Mouse (Mus musculus): ENCODE data around the gene Ddi2. TPM values are rescaled to one million over a fixed set of nuclear protein-coding genes. Genes with fewer than 3 reads are reported as not detected.

Ddi2 gene
- polyA plus RNA-seq, 1 experiment from 2014 or later: 25.7 TPM

GRCm38 (mm10) chr4:141648262-141648661, 75.0 kb downstream of the Ddi2 start:
- Histone ChIP-seq H3K4me2 (ENCODE audit: low read depth) (no peak overlapping the region), H3K27me3 (ENCODE audit: control insufficient read depth, insufficient read depth, low read length) (no peaks in the 10 kb centered on the region), H3K36me3 (ENCODE audit: control insufficient read depth, insufficient read depth, low read length) (no peaks in the 10 kb centered on the region), H3K4me1 (ENCODE audit: control insufficient read depth, insufficient read depth, low read length) (no peaks in the 10 kb centered on the region), H3K9ac (ENCODE audit: low read length) (no peak overlapping the region), H3K4me3 (ENCODE audit: low read depth, low read length) (no peak overlapping the region), H3K9me3 (ENCODE audit: control insufficient read depth, low read length) (no peaks in the 10 kb centered on the region), H3K27ac (ENCODE audit: low read depth, low read length) (no peak overlapping the region)
- ATAC-seq (ENCODE audit: insufficient read depth, low FRiP score, low TSS enrichment) (no peak), DNase-seq (ENCODE audit: low spot score) (no peak)
- 95% methylated on average over 5 of the region's 5 CpGs for WGBS

GRCm38 (mm10) chr4:141647187-141647586, 76.0 kb downstream of the Ddi2 start:
- DNase-seq (ENCODE audit: low spot score): no peak
- H3K27me3 ChIP-seq (ENCODE audit: control insufficient read depth, insufficient read depth, low read length): no peaks in the 10 kb centered on the region
- 90% methylated on average over 3 of the region's 3 CpGs for WGBS
- H3K27ac ChIP-seq (ENCODE audit: low read depth, low read length): no peak overlapping the region
- no peak overlapping the region for H3K9ac ChIP-seq (ENCODE audit: low read length)
- no peaks in the 10 kb centered on the region for H3K9me3 ChIP-seq (ENCODE audit: control insufficient read depth, low read length)
- H3K4me1 ChIP-seq (ENCODE audit: control insufficient read depth, insufficient read depth, low read length): no peaks in the 10 kb centered on the region
- no peak overlapping the region for H3K4me3 ChIP-seq (ENCODE audit: low read depth, low read length)
- no peak for ATAC-seq (ENCODE audit: insufficient read depth, low FRiP score, low TSS enrichment)
- H3K36me3 ChIP-seq (ENCODE audit: control insufficient read depth, insufficient read depth, low read length): no peaks in the 10 kb centered on the region
- H3K4me2 ChIP-seq (ENCODE audit: low read depth): no peak overlapping the region

- DNase-seq (ENCODE audit: low spot score) (no peak), ATAC-seq (ENCODE audit: insufficient read depth, low FRiP score, low TSS enrichment) (no peak)
- Histone ChIP-seq H3K27me3 (ENCODE audit: control insufficient read depth, insufficient read depth, low read length) (no peaks in the 10 kb centered on the region), H3K4me3 (ENCODE audit: low read depth, low read length) (no peak overlapping the region), H3K4me1 (ENCODE audit: control insufficient read depth, insufficient read depth, low read length) (no peaks in the 10 kb centered on the region), H3K36me3 (ENCODE audit: control insufficient read depth, insufficient read depth, low read length) (peaks cover 7% of the 10 kb centered on the region; the same call in 1 of the 2 replicates), H3K9ac (ENCODE audit: low read length) (no peak overlapping the region), H3K9me3 (ENCODE audit: control insufficient read depth, low read length) (no peaks in the 10 kb centered on the region), H3K4me2 (ENCODE audit: low read depth) (no peak overlapping the region), H3K27ac (ENCODE audit: low read depth, low read length) (no peak overlapping the region)
- WGBS: 90% methylated on average over 8 of the region's 8 CpGs
These were observed 77.2 kb downstream of the Ddi2 start for GRCm38 (mm10) chr4:141645988-141646387.

- H3K4me2 ChIP-seq (ENCODE audit: low read depth): no peak overlapping the region
- H3K9ac ChIP-seq (ENCODE audit: low read length): no peak overlapping the region
- peaks cover 7% of the 10 kb centered on the region; the same call in 1 of the 2 replicates for H3K36me3 ChIP-seq (ENCODE audit: control insufficient read depth, insufficient read depth, low read length)
- no peaks in the 10 kb centered on the region for H3K4me1 ChIP-seq (ENCODE audit: control insufficient read depth, insufficient read depth, low read length)
- no peak overlapping the region for H3K27ac ChIP-seq (ENCODE audit: low read depth, low read length)
- no peaks in the 10 kb centered on the region for H3K27me3 ChIP-seq (ENCODE audit: control insufficient read depth, insufficient read depth, low read length)
- DNase-seq (ENCODE audit: low spot score) (no peak), ATAC-seq (ENCODE audit: insufficient read depth, low FRiP score, low TSS enrichment) (no peak)
- H3K4me3 ChIP-seq (ENCODE audit: low read depth, low read length): no peak overlapping the region
- H3K9me3 ChIP-seq (ENCODE audit: control insufficient read depth, low read length): no peaks in the 10 kb centered on the region
- 73% methylated on average over 7 of the region's 7 CpGs for WGBS
These were observed 79.9 kb downstream of the Ddi2 start for GRCm38 (mm10) chr4:141643118-141643855.

- 91% methylated on average over 25 of the region's 25 CpGs for WGBS
- Histone ChIP-seq H3K27me3 (ENCODE audit: control insufficient read depth, insufficient read depth, low read length) (no peaks in the 10 kb centered on the region), H3K27ac (ENCODE audit: low read depth, low read length) (no peak overlapping the region), H3K4me1 (ENCODE audit: control insufficient read depth, insufficient read depth, low read length) (no peaks in the 10 kb centered on the region), H3K4me2 (ENCODE audit: low read depth) (no peak overlapping the region), H3K9me3 (ENCODE audit: control insufficient read depth, low read length) (no peaks in the 10 kb centered on the region), H3K36me3 (ENCODE audit: control insufficient read depth, insufficient read depth, low read length) (peaks cover 7% of the 10 kb centered on the region), H3K9ac (ENCODE audit: low read length) (no peak overlapping the region), H3K4me3 (ENCODE audit: low read depth, low read length) (no peak overlapping the region)
- DNase-seq (ENCODE audit: low spot score): no peak
- ATAC-seq (ENCODE audit: insufficient read depth, low FRiP score, low TSS enrichment): no peak
These were observed 81.0 kb downstream of the Ddi2 start for GRCm38 (mm10) chr4:141641961-141642811.

GRCm38 (mm10) chr4:141641353-141641771, 81.9 kb downstream of the Ddi2 start:
- no peak overlapping the region for H3K4me2 ChIP-seq (ENCODE audit: low read depth)
- DNase-seq (ENCODE audit: low spot score): no peak
- H3K27me3 ChIP-seq (ENCODE audit: control insufficient read depth, insufficient read depth, low read length): no peaks in the 10 kb centered on the region
- H3K9me3 ChIP-seq (ENCODE audit: control insufficient read depth, low read length): no peaks in the 10 kb centered on the region
- ATAC-seq (ENCODE audit: insufficient read depth, low FRiP score, low TSS enrichment): no peak
- peaks cover 9% of the 10 kb centered on the region for H3K36me3 ChIP-seq (ENCODE audit: control insufficient read depth, insufficient read depth, low read length)
- H3K4me1 ChIP-seq (ENCODE audit: control insufficient read depth, insufficient read depth, low read length): no peaks in the 10 kb centered on the region
- H3K9ac ChIP-seq (ENCODE audit: low read length): no peak overlapping the region
- WGBS: 92% methylated on average over 7 of the region's 7 CpGs
- H3K4me3 ChIP-seq (ENCODE audit: low read depth, low read length): no peak overlapping the region
- H3K27ac ChIP-seq (ENCODE audit: low read depth, low read length): no peak overlapping the region

GRCm38 (mm10) chr4:141639474-141639873, 83.7 kb downstream of the Ddi2 start:
- Histone ChIP-seq H3K27me3 (ENCODE audit: control insufficient read depth, insufficient read depth, low read length) (no peaks in the 10 kb centered on the region), H3K9me3 (ENCODE audit: control insufficient read depth, low read length) (no peaks in the 10 kb centered on the region), H3K4me2 (ENCODE audit: low read depth) (no peak overlapping the region), H3K36me3 (ENCODE audit: control insufficient read depth, insufficient read depth, low read length) (peaks cover 9% of the 10 kb centered on the region), H3K27ac (ENCODE audit: low read depth, low read length) (no peak overlapping the region), H3K4me3 (ENCODE audit: low read depth, low read length) (no peak overlapping the region), H3K9ac (ENCODE audit: low read length) (no peak overlapping the region), H3K4me1 (ENCODE audit: control insufficient read depth, insufficient read depth, low read length) (no peaks in the 10 kb centered on the region)
- DNase-seq (ENCODE audit: low spot score) (no peak), ATAC-seq (ENCODE audit: insufficient read depth, low FRiP score, low TSS enrichment) (no peak)
- WGBS: 76% methylated on average over 11 of the region's 11 CpGs

- no peak for DNase-seq (ENCODE audit: low spot score)
- H3K4me1 ChIP-seq (ENCODE audit: control insufficient read depth, insufficient read depth, low read length): no peaks in the 10 kb centered on the region
- WGBS: 97% methylated on average over 5 of the region's 5 CpGs
These were observed 86.5 kb downstream of the Ddi2 start for GRCm38 (mm10) chr4:141636693-141637092.

More at GRCm38 (mm10) chr4:141636693-141637092, 86.5 kb downstream of the Ddi2 start:
- H3K4me3 ChIP-seq (ENCODE audit: low read depth, low read length): no peak overlapping the region
- no peak overlapping the region for H3K9ac ChIP-seq (ENCODE audit: low read length)
- no peak overlapping the region for H3K4me2 ChIP-seq (ENCODE audit: low read depth)
- no peak overlapping the region for H3K27ac ChIP-seq (ENCODE audit: low read depth, low read length)
- H3K27me3 ChIP-seq (ENCODE audit: control insufficient read depth, insufficient read depth, low read length): no peaks in the 10 kb centered on the region
- H3K36me3 ChIP-seq (ENCODE audit: control insufficient read depth, insufficient read depth, low read length): peaks cover 20% of the 10 kb centered on the region
- no peaks in the 10 kb centered on the region for H3K9me3 ChIP-seq (ENCODE audit: control insufficient read depth, low read length)
- no peak for ATAC-seq (ENCODE audit: insufficient read depth, low FRiP score, low TSS enrichment)

Measured in neural tube, embryonic 11.5 days (tissue).